Mouse (Mus musculus): ENCODE results near the gene Rnaseh1. TPM values are rescaled to one million over a fixed set of nuclear protein-coding genes. Genes with fewer than 3 reads are reported as not detected.

Gene Rnaseh1
- polyA plus RNA-seq, 1 experiment from 2014 or later, result 29.8 TPM

DNA sequence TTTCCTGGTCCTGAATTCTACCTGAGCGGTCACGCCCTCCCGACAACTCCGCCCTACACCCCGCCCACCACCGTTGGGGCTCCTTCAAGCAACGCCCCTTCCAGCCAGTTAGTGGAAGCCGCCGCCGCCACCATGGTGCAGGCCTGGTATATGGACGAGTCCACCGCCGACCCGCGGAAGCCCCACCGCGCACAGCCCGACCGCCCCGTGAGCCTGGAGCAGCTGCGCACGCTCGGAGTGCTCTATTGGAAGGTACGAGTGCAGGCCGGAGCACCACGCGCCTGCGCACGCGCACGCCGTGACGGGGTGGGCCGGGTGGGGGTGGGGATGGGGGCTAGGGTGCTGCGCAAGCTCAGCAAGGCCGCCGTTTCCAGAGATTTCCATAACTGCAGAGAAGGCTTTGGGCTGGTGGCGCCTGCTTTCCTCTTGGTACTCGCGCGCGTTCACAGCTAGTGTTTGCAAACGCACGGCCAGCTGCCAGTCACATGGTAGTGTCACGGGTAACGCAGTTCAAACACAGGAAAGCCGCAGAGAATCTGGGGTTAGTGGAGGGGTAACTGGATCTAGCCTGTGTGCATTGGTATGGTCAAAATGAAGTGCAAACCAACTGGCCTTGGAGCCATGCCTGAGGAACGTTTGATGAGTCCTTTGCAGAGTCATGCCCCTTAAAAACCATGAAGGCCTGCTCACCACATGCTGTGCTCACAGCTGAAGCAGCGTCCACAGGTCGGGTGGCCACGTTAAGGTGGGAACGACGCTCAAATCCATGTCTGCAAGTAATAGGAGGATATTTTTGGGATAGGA, 25.9 kb downstream of the Rnaseh1 start, which contains the start of gene Adi1:
Gene Adi1 (plus strand): TSS at position 111 of the 804 bp plus-strand sequence.
- Histone ChIP-seq H3K4me1 (peaks cover 8% of the 10 kb centered on the region), H3K36me3 (no peaks in the 10 kb centered on the region), H3K27me3 (no peaks in the 10 kb centered on the region), H3K9ac (replicated peaks) (peak within 1 kb of the TSS; percentile 58), H3K27ac (replicated peaks) (peak within 1 kb of the TSS; percentile 92), H3K4me3 (peak within 1 kb of the TSS; percentile 54), H3K4me2 (replicated peaks) (peak within 1 kb of the TSS; percentile 54), H3K9me3 (no peaks in the 10 kb centered on the region)
- ATAC-seq (replicated peaks), result peak; percentile 98
- 3% methylated on average over 53 of the region's 53 CpGs for WGBS

DNA sequence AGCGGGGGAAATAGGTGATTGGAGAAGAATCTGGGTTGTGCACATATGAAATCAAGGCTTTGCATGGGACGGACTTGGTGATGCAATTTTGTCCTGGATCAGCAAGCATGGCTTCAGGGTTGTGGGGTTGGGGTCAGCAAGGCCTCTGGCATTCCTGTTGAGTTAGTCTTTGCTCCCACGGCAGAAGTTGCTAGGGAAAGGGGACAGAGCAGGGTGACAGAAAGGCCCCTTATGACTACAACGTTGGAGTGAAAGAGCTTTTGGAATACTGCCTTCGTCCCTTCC, 26.5 kb downstream of the Rnaseh1 start:
- no peak for ATAC-seq (replicated peaks)
- WGBS, result 74% methylated on average over 5 of the region's 5 CpGs

DNA sequence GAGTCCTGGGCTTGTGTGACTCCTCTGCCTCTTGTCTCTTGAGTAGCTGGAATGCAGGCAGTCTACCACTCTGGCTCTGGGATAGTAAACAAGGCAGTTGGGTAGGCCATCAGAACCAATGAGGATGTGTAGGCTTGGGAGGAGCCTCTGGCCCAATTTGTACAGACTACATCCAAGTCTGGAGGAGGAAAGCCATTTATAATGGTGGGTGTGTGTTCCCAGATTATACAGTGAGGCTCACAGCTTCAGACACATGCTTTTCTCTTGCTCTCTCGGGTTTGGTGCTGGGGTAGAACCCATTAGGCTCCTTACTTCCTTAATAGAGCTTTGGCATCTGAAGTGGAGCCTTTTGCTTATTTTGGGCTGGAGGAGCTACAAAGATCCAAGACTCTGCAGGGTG, 35.3 kb downstream of the Rnaseh1 start:
- H3K27me3 ChIP-seq, result no peaks in the 10 kb centered on the region
- no peak overlapping the region for H3K27ac ChIP-seq (replicated peaks)
- H3K9me3 ChIP-seq, result no peaks in the 10 kb centered on the region
- H3K4me1 ChIP-seq, result no peaks in the 10 kb centered on the region
- 81% methylated on average over 1 of the region's 1 CpGs for WGBS
- no peak overlapping the region for H3K9ac ChIP-seq (replicated peaks)
- H3K4me3 ChIP-seq, result no peak overlapping the region
- H3K36me3 ChIP-seq, result no peaks in the 10 kb centered on the region
- no peak for ATAC-seq (replicated peaks)
- no peak overlapping the region for H3K4me2 ChIP-seq (replicated peaks)

More for the DNA sequence above, 26.5 kb downstream of the Rnaseh1 start:
- H3K9me3 ChIP-seq, result no peaks in the 10 kb centered on the region
- no peaks in the 10 kb centered on the region for H3K27me3 ChIP-seq
- peak overlapping the region; percentile 92 for H3K27ac ChIP-seq (replicated peaks)
- H3K4me2 ChIP-seq (replicated peaks), result peak overlapping the region; percentile 54
- H3K4me1 ChIP-seq, result peaks cover 8% of the 10 kb centered on the region
- peak overlapping the region; percentile 58 for H3K9ac ChIP-seq (replicated peaks)
- peak overlapping the region; percentile 54 for H3K4me3 ChIP-seq
- no peaks in the 10 kb centered on the region for H3K36me3 ChIP-seq

- Histone ChIP-seq H3K4me2 (replicated peaks) (no peak overlapping the region), H3K27ac (replicated peaks) (no peak overlapping the region), H3K27me3 (no peaks in the 10 kb centered on the region), H3K4me3 (no peak overlapping the region), H3K4me1 (no peaks in the 10 kb centered on the region), H3K36me3 (peaks cover 2% of the 10 kb centered on the region), H3K9ac (replicated peaks) (no peak overlapping the region), H3K9me3 (no peaks in the 10 kb centered on the region)
- no peak for ATAC-seq (replicated peaks)
- WGBS, result 82% methylated on average over 3 of the region's 3 CpGs
These were observed 36.4 kb downstream of the Rnaseh1 start for GRCm38 (mm10) chr12:28685771-28686170.

DNA sequence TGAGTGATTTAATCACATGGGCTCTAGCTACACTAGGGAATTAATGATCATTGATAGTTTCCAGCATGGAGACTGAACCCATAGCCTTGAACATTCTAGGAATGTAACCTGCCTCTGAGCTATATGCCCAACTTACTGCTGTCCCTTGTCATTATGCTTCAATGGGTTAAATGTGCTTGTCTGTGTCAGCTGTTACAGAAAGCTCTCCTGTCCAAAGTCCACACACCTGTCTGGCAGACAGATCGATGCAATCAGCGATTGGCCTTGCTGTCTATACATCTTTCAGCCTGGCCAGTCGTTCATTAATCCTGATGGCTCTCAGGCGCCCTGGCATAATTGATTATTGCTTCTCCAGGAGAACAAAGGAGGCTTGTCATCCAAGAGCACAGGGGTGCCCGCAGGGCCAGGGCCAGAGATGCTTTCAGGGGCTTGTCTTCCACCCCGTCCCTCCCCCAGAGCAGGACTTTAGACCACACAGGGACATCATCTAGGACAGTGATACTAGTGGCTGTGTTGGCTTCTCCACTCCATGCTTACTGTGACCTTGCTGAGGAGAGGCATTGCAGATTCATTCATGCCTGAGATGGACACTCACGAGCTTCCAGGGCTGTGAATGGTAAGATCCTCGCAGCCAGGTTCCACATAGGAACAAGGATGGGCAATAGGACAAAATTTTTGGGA, 36.9 kb downstream of the Rnaseh1 start:
- Histone ChIP-seq H3K9ac (replicated peaks) (no peak overlapping the region), H3K27ac (replicated peaks) (no peak overlapping the region), H3K9me3 (no peaks in the 10 kb centered on the region), H3K4me1 (no peaks in the 10 kb centered on the region), H3K27me3 (no peaks in the 10 kb centered on the region), H3K4me2 (replicated peaks) (no peak overlapping the region), H3K36me3 (peaks cover 8% of the 10 kb centered on the region), H3K4me3 (no peak overlapping the region)
- WGBS, result 68% methylated on average over 8 of the region's 8 CpGs
- ATAC-seq (replicated peaks), result no peak

DNA sequence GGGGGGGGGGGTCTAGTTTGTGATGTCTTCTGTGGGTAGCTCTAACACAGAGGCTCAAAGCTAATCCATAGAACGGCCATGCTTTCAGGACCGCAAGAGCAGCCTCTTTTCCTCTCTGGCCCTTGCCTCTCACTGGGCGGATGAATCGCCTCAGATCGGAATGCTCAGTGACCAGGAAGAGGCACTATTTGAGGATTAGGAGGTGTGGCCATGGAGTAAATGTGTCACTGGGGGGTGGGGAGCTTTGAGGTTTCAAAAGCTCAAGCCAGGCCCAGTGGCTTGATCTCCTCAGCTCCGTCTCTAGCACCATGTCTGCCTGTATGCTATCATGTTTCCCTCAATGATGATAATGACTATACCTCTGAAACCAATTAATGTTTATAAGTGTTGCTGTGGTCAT, 39.6 kb downstream of the Rnaseh1 start:
- WGBS, result 72% methylated on average over 6 of the region's 6 CpGs
- H3K9me3 ChIP-seq, result no peaks in the 10 kb centered on the region
- H3K27me3 ChIP-seq, result no peaks in the 10 kb centered on the region
- H3K36me3 ChIP-seq, result peaks cover 10% of the 10 kb centered on the region
- H3K4me2 ChIP-seq (replicated peaks), result no peak overlapping the region
- ATAC-seq (replicated peaks), result no peak
- no peak overlapping the region for H3K9ac ChIP-seq (replicated peaks)
- H3K4me1 ChIP-seq, result no peaks in the 10 kb centered on the region
- H3K27ac ChIP-seq (replicated peaks), result no peak overlapping the region
- H3K4me3 ChIP-seq, result no peak overlapping the region

GRCm38 (mm10) chr12:28690730-28691129, 41.3 kb downstream of the Rnaseh1 start:
- Histone ChIP-seq H3K4me1 (no peaks in the 10 kb centered on the region), H3K27me3 (no peaks in the 10 kb centered on the region), H3K9ac (replicated peaks) (no peak overlapping the region), H3K4me3 (no peak overlapping the region), H3K9me3 (no peaks in the 10 kb centered on the region), H3K36me3 (peaks cover 10% of the 10 kb centered on the region), H3K4me2 (replicated peaks) (no peak overlapping the region), H3K27ac (replicated peaks) (no peak overlapping the region)
- 92% methylated on average over 7 of the region's 7 CpGs for WGBS
- no peak for ATAC-seq (replicated peaks)

- H3K27me3 ChIP-seq, result no peaks in the 10 kb centered on the region
- no peak overlapping the region for H3K9ac ChIP-seq (replicated peaks)
- peaks cover 13% of the 10 kb centered on the region for H3K4me1 ChIP-seq
- H3K27ac ChIP-seq (replicated peaks), result no peak overlapping the region
- 86% methylated on average over 3 of the region's 3 CpGs for WGBS
- H3K9me3 ChIP-seq, result no peaks in the 10 kb centered on the region
- no peak overlapping the region for H3K4me2 ChIP-seq (replicated peaks)
- peaks cover 10% of the 10 kb centered on the region for H3K36me3 ChIP-seq
- no peak for ATAC-seq (replicated peaks)
- no peak overlapping the region for H3K4me3 ChIP-seq
These were observed 44.3 kb downstream of the Rnaseh1 start for GRCm38 (mm10) chr12:28693738-28694137.

- H3K27me3 ChIP-seq, result no peaks in the 10 kb centered on the region
- no peak overlapping the region for H3K4me2 ChIP-seq (replicated peaks)
- peaks cover 10% of the 10 kb centered on the region for H3K36me3 ChIP-seq
- WGBS, result 93% methylated on average over 2 of the region's 2 CpGs
- no peak overlapping the region for H3K27ac ChIP-seq (replicated peaks)
- no peak overlapping the region for H3K9ac ChIP-seq (replicated peaks)
- H3K4me3 ChIP-seq, result no peak overlapping the region
- no peak for ATAC-seq (replicated peaks)
- H3K4me1 ChIP-seq, result peaks cover 16% of the 10 kb centered on the region
- H3K9me3 ChIP-seq, result no peaks in the 10 kb centered on the region
These were observed 44.8 kb downstream of the Rnaseh1 start for GRCm38 (mm10) chr12:28694231-28694630.

- Histone ChIP-seq H3K9me3 (no peaks in the 10 kb centered on the region), H3K36me3 (peaks cover 10% of the 10 kb centered on the region)
- 93% methylated on average over 7 of the region's 7 CpGs for WGBS
These were observed 45.4 kb downstream of the Rnaseh1 start for GRCm38 (mm10) chr12:28694776-28695175.

DNA sequence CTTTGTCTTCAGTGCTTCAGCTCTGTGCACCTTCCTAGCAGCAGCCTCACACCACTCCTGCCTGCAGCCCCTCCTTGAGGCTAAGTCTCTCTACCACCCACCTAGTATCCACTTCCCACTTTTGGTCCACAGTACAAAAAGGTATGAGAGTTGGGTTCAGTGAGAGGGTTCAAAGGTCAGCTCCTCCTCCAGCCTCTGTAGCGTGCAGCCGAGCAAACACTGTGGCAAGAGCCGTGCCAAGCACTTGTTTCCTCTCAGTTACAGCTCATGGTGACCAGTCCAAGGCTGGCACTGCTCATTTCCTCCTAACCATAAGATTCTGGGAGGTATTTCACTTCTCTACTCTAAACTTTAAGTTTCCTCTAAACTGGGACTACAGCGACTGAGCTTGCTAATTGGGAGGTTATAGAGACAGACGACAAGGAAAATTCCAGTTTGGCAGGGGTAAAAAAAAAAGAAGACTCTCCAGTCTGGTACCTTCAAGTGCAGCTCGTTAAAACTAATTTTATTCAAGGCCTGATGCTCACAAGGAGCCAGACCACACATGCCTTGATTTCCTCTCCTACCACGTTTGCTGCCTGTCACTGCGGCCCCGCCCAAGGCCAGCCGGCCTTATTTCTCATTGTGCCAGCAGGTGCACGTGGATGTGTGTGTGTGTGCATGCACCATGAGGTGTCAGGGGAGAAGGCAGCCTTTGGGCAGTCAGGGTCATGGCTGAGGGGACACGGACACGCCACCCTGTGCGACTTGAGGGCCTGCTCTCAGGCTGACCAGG, 48.6 kb downstream of the Rnaseh1 start:
- WGBS, result 52% methylated on average over 14 of the region's 14 CpGs
- Histone ChIP-seq H3K27ac (replicated peaks) (peak overlapping the region; percentile 75), H3K36me3 (no peaks in the 10 kb centered on the region; the same call in 1 of the 2 replicates), H3K4me1 (peaks cover 40% of the 10 kb centered on the region), H3K4me2 (replicated peaks) (no peak overlapping the region), H3K4me3 (no peak overlapping the region), H3K27me3 (no peaks in the 10 kb centered on the region), H3K9ac (replicated peaks) (no peak overlapping the region), H3K9me3 (no peaks in the 10 kb centered on the region)
- ATAC-seq (replicated peaks), result peak; percentile 15; the same call in 1 of the 2 replicates

More at GRCm38 (mm10) chr12:28694776-28695175, 45.4 kb downstream of the Rnaseh1 start:
- Histone ChIP-seq H3K4me1 (peaks cover 17% of the 10 kb centered on the region), H3K27me3 (no peaks in the 10 kb centered on the region), H3K9ac (replicated peaks) (no peak overlapping the region), H3K4me2 (replicated peaks) (no peak overlapping the region), H3K27ac (replicated peaks) (no peak overlapping the region), H3K4me3 (no peak overlapping the region)
- ATAC-seq (replicated peaks), result no peak

DNA sequence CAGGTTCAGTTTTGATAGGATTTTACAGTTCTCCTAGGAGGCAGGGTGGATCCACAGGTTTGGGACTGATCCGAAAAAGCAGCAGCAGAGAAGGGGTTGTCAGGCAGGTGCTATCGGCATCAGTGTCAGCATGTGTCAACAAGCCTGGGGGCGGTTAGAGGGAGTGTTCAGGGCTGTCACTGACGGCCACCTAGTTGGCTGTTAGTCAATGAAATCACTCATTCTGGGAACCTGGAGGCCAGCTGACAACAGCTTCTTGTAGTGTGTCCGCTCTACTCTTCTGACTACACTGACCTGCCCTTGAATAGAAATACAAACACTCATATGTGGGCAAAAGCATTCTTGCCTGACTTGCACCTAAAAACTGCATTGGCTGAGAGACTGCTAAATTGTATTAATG, 49.7 kb downstream of the Rnaseh1 start:
- WGBS, result 67% methylated on average over 5 of the region's 5 CpGs
- Histone ChIP-seq H3K9ac (replicated peaks) (no peak overlapping the region), H3K4me3 (no peak overlapping the region), H3K9me3 (no peaks in the 10 kb centered on the region), H3K27me3 (no peaks in the 10 kb centered on the region), H3K36me3 (no peaks in the 10 kb centered on the region; the same call in 1 of the 2 replicates), H3K4me2 (replicated peaks) (no peak overlapping the region), H3K4me1 (peaks cover 40% of the 10 kb centered on the region), H3K27ac (replicated peaks) (peak overlapping the region; percentile 75)
- no peak for ATAC-seq (replicated peaks)

All from forebrain, embryonic 15.5 days (tissue).